Mouse (Mus musculus) heart, postnatal 10 days (tissue): Measurements from ENCODE around the gene Gabrb1. TPM values are rescaled to one million over a fixed set of nuclear protein-coding genes. Genes with fewer than 3 reads are reported as not detected.

Source experiments
- DNase-seq, 2 experiments: peaks; one replicate each; pipeline ENCODE4 v3.0.0; 2021
- intact Hi-C: fragments of 180-260 bp; cut with DNase I; formaldehyde crosslinking; loops from one replicate; pipeline ENCODE4 v1.15.1; 2025
- total RNA-seq, 2 experiments: library from RNA; stranded (reverse); gene quantifications; 2 replicates each; pipeline ENCODE4 v1.2.3; 2021

The Gabrb1 gene
- total RNA-seq, 2 experiments from 2014 or later = 0.02 to 0.05 TPM

DNA sequence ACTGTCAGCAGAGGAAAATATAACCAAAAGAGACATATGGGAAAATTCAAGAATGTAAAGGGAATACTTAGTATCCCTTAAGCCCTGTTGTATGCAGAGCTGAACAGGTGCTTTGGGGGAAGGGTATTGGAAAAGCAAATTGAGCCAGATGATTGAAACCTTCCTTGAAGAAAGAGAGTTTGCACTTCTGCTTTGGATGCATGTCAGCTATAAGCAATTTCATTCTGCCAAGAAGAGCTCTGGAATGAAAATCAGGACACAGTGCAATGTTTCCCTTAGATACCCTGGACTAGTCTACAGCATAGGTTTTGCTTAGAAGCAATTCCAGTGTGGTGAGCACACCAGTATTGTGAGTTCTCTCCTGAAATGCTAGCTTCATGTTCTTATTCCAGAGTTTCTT is 170.4 kb downstream of the Gabrb1 start:
- DNase-seq = no peak
- intact Hi-C loops = no loop called here

DNA sequence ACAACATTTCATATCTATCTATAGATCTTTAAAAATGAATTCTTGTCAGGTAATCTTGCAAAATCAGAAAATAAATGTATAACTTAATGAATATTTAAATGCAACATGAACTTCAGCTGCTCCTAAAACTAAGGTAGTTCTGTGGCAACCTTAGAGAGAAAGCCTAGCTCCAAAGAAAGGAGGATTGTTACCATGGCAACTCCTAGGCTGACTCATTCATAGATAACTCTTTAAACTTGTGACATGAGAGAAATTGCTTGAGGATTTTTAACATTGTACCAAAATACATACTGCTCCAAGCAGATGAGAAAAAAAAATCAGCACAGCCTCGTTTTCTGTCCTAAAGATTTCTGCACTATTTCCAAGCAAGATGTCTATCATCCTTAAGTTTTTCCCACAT is 171.1 kb downstream of the Gabrb1 start:
- intact Hi-C loops = no loop called here

DNA sequence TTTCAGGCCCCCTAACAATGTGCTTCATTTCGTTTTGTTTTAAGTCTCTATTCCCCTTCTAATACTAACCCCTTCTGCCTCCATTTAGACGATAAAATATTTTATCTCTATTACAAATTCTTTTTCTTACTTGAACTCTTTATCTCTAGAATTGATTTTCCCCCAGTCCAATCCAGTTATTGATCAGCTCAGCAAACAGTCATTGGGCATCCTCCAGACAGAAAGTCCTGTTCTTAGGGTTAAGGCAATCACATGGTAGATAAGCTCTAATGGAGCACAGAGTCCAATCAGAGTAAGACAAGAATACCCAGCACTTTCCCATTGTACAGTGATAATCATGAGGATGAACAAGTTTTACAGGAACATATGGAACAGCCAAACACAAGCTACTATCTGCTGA is 172.4 kb downstream of the Gabrb1 start:
- DNase-seq = no peak
- intact Hi-C loops = no loop called here

More for the DNA sequence above, 171.1 kb downstream of the Gabrb1 start:
- no peak for DNase-seq

DNA sequence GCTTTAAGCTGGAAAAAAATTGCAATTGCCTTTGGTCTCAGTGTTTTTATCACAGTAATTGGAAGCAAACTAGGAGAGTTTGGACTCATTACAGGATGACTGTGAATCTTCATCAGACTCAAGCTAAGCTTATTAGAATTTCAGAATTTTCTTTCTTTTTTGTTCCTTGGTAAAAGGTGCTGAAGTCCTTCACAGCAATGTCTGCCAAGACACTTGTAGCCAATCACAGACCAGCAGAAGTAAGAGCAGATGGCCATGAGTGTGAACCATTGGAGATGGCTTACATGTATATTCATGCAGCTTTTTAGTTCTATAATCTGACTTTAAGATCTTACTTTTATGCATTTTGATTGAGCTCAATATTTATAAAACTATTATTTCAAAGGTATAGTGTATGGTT is 184.3 kb downstream of the Gabrb1 start:
- intact Hi-C loops = no loop called here
- no peak for DNase-seq

DNA sequence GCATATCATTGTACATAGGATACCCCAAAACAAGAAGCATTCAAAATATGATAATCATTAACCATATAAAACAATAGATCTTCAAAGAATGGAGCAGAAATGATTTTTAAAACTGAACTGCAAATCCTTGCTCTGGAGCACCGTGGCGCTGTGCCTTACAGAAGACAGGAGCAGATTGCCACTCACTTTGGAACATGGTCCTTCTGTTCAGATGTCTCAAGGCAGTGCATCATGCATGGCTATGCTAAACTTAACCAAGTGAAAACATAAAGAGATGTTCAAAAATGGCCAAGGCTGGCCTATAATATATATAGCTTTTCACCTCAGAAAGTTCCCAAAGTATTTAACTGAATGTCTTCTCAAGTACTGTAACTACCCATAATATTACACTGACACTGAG is 240.3 kb downstream of the Gabrb1 start:
- no peak for DNase-seq

DNA sequence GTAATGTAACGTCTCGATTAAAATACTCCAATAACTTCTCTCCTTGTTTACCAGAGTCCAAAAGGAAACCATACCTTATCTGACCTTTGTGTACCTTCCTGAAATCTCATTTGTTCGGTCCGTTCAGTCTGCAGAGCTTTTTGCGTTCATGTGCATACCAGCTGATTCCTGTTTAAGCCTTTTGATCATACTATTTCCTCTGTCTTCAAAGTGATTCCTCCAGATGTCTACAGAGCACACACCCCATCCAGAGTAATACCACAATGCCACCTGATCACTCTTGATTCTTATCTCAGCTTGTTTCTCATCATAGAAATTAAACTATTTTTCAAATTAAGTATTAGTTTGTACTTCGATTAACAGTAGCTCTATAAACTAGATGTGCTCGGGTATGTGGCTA is 245.5 kb downstream of the Gabrb1 start:
- DNase-seq = no peak
- intact Hi-C loops = no loop called here

More for the DNA sequence above, 240.3 kb downstream of the Gabrb1 start:
- intact Hi-C loops = no loop called here

DNA sequence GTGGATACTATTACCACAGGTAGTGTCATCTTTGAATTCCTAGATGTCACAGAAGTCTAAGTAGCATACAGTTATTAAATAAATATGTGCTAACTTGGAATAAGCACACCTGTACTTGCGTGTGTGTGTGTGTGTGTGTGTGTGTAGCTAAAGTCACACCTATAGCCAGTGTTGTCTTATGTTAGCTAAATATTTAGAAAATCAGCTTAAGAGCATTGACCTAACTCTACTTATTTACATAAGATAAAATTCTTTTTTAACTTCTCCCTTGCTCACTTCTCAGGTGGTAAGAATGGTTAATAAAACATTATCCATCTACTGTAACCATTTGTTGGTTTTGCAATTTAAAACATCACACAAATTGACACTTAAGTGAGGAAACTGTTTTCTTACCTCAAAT is 256.1 kb downstream of the Gabrb1 start:
- intact Hi-C loops = no loop called here
- no peak for DNase-seq

DNA sequence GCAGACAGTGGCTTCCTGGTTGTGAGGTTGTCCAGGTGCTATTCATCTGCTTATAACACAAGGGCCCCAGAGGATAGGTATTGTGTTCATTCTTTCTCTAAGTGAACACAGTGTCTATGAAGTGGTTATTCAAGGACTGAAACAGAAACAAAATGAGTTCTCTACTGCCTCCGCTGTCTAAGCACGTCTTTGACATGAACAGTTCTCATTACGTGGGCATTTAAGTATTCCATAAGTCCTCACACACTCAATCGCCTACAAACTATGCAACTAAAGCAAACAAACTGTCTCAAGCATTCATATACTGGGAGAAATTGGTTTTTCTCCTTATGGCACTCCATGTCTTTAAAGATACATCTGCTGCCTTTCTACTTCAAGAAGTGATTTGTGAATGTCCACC is 257.8 kb downstream of the Gabrb1 start:
- DNase-seq = no peak
- intact Hi-C loops = no loop called here

DNA sequence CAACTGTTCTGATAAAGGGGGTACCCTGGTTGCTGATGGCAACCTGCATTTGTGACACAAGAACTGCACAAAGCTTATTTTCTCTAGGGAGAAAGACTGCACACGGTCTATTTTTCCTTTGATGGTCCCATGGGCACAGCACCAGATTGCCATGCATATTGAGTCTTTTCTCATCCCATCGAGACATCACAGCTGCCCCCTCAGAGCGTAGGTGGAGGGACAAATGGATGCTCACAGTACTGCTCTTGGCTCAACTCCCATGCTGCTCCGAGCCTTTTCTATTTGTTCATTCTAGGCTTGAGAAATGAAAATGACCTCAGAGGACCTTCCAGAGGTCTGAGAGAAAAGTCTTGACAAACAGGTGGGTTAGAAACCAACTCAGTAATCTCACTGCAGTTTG is 259.3 kb downstream of the Gabrb1 start:
- DNase-seq = no peak
- intact Hi-C loops = no loop called here

DNA sequence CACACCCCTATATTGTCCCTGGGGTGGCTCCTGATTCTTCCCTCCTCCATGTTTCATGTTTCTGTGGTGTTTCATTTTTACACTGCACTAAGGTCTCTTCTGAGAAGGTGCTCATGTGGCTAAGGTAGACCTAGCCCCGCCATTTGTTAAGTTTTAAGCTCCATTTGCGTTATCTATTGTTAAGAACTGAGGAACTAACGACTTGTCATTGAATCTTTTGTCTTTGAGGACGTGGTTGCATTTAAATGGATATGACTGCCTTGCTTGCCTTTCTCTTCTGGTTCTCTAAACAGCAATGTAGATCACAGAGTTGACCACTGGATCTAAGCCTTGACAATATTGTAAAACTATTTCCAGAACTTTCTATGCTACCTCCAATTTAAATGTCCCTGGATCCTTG is 265.7 kb downstream of the Gabrb1 start:
- intact Hi-C loops = no loop called here
- DNase-seq = no peak

DNA sequence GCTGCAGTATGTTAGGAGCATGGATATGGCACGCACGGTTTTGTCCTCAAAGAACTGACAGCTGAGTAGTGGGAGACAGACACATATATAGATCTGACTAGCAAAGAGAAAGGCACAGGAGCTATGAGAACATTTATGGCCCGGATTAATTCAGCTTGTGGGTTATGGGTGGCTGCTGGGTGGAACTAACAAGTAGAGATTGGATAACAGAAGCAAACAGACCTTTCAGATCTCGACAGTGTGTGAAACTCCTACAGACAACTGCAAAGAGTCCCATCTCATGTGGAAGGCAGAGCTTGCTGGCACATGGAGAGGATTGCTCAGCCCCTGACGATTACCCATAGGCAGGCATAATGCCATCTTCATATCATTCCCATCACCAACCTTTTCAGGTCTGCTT is 268.4 kb downstream of the Gabrb1 start:
- DNase-seq = no peak
- intact Hi-C loops = no loop called here

DNA sequence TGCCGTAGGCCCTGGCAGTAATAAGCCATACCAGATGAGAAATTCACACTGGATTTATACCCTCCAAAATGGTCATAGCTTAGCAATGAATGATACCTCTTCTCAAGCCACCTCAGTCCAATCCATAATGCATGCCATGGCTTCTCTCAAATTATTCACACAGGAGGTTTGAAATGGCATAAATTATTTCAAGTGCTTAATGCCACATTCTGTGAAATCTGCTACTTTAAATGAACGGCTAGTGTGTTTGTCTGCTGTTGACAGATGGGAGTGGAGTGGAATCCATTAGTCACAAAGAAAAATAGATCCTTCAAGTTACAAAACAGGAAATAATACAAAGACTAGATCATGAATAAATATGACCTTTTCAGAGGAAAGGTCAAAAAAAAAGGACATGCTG is 272.1 kb downstream of the Gabrb1 start:
- DNase-seq = no peak
- intact Hi-C loops = no loop called here

DNA sequence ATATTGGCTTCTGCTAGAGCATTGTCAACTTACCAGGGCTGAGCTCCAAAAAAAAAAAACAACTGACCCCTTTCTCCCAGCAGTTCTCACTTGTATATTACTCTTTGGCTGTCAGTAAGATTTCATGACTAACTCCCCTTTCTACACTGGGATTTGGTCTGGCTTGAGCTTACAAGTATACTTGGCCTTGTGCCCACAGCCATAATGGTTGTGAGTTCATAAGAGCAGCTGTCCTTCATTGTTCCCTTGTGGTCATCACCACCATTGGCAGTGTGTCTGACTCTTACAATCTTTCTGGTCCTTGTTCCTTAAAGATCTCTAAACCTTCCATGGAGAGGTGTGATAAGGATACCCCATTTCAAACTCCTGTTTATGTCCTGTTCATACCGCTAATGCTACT is 293.5 kb downstream of the Gabrb1 start:
- peak; percentile 4 to 5 for DNase-seq

DNA sequence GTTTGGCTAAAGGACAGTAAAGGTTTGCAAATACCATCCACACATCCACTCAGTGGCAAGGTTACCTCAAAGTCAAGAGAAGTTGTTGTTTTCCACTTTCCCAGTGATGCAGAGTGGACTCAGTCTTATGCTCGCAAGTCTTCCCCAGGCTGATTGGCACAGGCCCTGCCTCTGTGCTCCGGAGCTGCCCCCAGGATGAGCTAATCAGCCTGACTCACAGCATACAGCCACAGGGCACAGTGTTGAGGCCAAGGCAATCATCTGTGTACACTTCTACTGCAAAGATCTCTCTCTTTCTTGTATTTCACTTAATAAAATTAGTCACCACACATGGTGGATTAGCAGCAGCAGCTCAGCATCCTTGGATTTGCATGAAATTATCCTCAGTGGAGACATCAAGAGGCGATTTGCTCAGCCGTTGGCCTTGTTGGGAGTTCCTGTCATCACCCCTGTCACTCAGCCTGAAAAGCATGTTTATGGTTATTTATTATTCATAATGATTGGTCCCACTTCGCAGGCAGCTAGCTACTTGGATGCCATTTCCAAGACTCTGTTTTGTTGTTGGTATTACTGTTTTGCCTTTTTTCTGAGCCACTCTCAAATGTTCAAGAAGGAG is 297.3 kb downstream of the Gabrb1 start:
- DNase-seq = no peak
- intact Hi-C loops = no loop called here

More for the DNA sequence above, 293.5 kb downstream of the Gabrb1 start:
- intact Hi-C loops = no loop called here

DNA sequence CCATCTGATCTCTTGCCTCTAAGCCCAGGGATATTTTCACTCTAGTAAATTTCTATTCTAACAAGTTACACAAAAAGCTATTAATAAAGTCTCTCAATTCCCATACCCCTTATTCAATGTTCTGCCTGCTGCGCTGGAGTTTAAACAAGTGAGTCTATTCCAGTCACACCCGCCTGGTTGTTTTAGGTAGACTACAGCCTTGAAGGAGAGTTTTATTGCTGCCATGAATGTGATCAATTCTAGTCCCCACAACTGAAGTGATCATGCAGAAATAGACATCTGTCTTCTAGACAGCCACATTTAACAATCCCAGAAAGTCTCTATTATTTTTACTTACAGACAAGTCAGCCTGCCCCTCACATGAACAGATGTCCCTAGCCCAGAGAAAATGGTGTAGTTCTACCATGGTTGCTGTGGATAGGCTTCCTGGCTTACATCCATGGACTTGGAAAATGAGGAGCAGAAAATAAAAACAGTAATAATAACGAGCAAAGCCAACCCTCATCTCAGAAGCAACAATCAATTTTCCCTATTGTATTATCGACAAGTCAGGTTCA is 307.0 kb downstream of the Gabrb1 start:
- intact Hi-C loops = no loop called here
- no peak for DNase-seq

DNA sequence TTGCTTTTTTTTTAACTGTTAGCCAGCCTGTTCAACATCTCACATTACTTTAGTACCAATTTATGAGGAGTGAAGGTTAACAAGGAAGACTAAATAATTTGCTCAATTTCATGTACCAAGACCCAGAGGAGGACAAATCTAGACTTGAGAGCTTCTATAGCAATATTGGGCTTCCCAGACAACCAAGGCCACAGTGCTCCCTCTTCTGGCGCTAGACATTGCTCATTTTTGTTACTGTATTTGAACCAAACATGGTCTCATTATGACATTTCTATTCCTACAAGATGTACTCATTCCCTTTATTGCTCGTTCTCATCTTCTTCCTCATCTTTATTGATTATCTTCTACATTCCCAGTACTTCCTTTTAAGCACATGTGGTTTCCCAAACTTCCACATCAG is 307.6 kb downstream of the Gabrb1 start:
- DNase-seq = no peak
- intact Hi-C loops = no loop called here

DNA sequence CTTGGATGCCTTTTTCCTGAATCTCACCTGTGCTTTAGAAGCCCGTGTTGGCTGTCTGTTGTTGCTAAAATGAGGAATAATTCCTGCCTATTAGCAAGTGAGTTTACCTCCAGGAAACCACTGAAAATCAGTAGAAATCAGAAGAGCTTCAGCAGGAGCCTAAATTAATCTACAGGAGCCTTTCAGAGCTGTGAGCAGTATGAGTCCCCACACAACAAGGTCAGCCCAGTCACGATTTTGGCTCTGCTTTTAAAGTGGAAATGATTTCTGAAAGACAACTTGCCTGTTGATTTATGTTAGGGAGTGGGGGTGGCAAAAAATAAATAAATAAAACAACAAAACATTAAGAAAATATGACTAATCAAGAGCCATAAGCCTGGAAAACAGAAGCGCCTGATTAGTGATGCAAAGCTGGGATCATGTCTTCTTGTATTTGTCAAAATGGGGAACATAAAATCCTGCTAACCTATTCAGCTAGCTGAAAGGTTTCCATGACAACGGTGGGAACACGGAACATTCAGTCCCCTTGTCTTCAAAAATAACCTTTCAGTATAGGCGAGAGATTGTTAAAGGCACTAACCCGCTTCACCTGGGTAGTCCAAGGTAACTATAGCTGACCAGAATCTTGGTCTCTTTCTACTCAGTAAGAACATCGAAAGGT is 312.4 kb downstream of the Gabrb1 start:
- intact Hi-C loops = no loop called here

DNA sequence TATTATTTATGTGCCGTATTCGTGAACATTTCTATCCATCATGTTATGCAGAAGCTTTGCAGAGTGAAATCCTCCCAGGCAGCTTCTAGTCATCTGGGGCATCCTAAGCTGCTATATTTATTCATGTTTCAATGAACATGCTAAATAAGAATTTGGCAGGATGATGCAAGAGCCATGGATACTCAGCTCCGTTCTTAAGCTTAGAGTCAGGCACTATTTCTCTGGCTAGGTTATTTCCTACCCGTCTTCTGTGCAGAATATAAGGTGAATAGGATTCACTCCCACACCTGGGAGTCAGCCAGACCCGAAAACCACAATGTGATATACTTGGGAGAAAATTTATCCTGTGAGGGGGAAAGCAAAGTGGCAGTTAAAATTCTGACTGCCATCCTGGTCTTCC is 314.9 kb downstream of the Gabrb1 start:
- no peak for DNase-seq
- intact Hi-C loops = no loop called here

More for the DNA sequence above, 312.4 kb downstream of the Gabrb1 start:
- no peak for DNase-seq

DNA sequence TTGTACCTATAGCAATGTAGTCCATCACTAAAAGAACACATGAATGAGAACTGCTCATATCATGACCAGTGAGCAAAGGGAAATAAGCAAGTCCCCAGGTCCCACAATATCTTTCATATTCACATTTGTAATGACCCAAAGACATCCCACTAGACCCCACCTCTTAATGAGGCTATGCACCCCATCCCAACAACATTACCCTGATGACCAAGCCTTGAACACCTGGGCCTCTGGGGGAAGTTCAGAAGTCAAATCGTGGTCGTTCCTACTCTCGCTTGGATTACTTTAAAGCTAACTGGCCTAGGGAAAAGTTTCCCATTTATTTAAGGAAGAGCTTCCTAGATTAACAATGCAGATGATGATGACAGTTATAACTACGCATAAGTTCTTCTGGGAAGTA is 318.2 kb downstream of the Gabrb1 start:
- intact Hi-C loops = no loop called here
- no peak for DNase-seq

DNA sequence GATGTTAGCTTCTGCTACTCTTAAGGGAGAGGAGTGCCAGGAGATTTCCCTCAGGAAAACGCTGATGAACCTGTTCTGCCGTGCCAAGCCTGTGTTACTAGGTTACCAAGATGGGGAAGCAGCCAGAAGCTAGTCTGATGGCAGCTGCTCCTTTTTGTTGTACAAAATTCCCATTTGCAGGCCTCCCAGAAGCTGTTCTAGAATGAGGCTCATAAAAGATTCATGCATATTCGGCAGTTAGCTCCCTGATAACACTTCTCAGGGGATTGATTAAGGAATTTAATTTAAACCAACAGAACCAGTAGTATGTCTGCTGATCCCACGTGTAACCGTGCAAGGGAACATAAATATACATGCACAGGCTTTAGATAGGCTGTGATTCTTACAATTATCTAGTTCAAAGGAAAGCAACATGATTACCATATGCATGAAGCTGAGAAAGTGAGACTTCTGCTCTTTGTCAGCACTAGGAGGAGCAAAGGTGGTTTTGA is 318.7 kb downstream of the Gabrb1 start:
- DNase-seq = no peak
- intact Hi-C loops = no loop called here

DNA sequence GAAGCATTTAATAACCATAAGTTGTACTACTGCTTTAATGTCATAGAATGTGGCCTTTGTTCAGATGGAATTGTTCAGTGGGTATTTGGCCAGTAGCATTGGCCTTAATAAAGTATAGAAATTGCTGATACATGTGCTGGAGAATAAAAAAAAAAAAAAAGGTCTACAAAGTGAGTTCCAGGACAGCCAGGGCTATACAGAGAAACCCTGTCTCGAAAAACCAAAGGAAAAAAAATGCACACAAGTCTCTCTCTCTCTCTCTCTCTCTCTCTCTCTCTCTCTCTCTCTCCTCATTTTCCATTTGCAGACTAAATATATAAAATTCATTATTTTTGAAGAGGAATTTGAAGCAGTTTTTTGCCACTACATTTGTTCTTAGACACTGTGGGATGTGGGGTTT is 328.6 kb downstream of the Gabrb1 start:
- DNase-seq = no peak
- intact Hi-C loops = no loop called here

DNA sequence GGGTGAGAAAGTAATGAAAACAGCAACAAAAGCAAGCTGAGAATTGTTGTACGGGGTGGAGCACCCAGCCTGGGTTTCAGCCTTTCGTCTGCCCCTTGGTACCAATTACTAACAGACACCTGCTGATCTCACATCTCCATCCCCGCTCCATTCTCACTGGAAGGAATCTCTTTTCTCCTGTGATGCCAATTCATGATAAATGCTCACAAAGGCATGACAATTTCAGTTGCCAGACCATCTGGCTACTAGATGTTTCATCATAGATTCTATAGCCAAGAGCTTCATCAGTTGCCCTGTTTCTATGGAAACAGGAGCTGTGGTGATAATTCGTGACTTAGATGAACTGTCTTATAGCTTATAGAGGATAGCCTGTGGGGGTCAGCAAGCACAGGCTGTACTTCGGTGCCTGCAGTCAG is 329.1 kb downstream of the Gabrb1 start:
- intact Hi-C loops = no loop called here
- no peak for DNase-seq
